Mouse (Mus musculus): ENCODE measurements around the gene Kcnab2. TPM values are rescaled to one million over a fixed set of nuclear protein-coding genes. Genes with fewer than 3 reads are reported as not detected.

Kcnab2 gene
- total and polyA plus RNA-seq, 2 experiments from 2014 or later = 1.1 to 1.5 TPM

DNA sequence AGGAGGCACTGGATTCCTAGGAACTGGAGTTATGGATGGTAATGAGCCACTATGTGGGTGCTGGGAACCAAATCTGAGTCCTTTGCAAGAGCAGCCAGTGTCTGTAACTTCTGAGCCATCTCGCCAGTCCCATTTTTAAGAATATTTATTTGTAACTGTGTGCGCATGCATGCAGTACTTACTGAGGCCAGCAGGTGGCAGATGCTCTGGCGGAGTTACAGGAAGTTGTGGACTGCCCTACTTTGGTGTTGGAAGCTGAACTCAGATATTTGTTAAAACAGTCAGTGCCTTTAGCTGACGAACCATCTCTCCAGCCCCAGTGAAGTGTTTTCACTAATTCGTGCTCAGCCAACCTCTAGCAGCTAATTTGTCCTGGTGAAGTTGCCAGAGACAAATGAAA is 52.7 kb downstream of the Kcnab2 start:
- Histone ChIP-seq H3K4me1 (ENCODE audit: control insufficient read depth, insufficient read depth) (no peaks in the 10 kb centered on the region), H3K9me3 (replicated peaks; ENCODE audit: control insufficient read depth, low read length) (no peaks in the 10 kb centered on the region), H3K27me3 (ENCODE audit: control insufficient read depth, insufficient read depth, low read length) (no peaks in the 10 kb centered on the region), H3K27ac (ENCODE audit: low read depth) (no peak overlapping the region), H3K4me3 (ENCODE audit: low read depth, low read length) (no peak overlapping the region), H3K4me2 (ENCODE audit: low read depth, low read length) (no peak overlapping the region), H3K9ac (replicated peaks; ENCODE audit: low read depth, low read length) (no peak overlapping the region), H3K36me3 (replicated peaks; ENCODE audit: control insufficient read depth, insufficient read depth, low read length) (no peaks in the 10 kb centered on the region)
- 65% methylated on average over 5 of the region's 5 CpGs for WGBS
- TF ChIP-seq EP300 (IDR thresholded peaks at IDR 0.05; ENCODE audit: low read depth) (no peak), CTCF (IDR thresholded peaks at IDR 0.05; ENCODE audit: low read depth) (peak; percentile 41)
- ATAC-seq (ENCODE audit: insufficient read depth, low read depth) (no peak), DNase-seq (ENCODE audit: low spot score) (no peak)

DNA sequence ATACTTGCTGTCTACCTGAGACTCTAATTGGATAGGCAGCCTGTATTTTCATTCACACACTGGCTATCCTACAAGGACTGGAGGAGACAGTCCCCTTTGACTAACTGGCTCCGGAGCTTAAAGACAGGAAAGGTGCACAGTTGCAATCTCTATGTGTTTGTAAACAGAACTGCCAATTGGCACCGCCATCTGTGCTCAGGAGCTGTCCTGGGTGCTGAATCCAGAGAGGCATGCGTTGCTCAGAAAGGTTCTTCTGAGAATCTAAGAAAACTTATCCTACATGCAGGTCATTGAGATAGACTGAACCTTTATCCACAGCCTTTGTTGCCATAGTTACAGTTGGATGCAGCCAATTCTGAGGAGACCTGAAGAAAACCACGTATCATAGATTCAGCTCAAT is 53.3 kb downstream of the Kcnab2 start:
- H3K9ac ChIP-seq (replicated peaks; ENCODE audit: low read depth, low read length) = no peak overlapping the region
- H3K4me1 ChIP-seq (ENCODE audit: control insufficient read depth, insufficient read depth) = no peaks in the 10 kb centered on the region
- H3K9me3 ChIP-seq (replicated peaks; ENCODE audit: control insufficient read depth, low read length) = no peaks in the 10 kb centered on the region
- no peaks in the 10 kb centered on the region for H3K27me3 ChIP-seq (ENCODE audit: control insufficient read depth, insufficient read depth, low read length)
- no peak overlapping the region for H3K27ac ChIP-seq (ENCODE audit: low read depth)
- no peak overlapping the region for H3K4me2 ChIP-seq (ENCODE audit: low read depth, low read length)
- TF ChIP-seq EP300 (IDR thresholded peaks at IDR 0.05; ENCODE audit: low read depth) (no peak), CTCF (IDR thresholded peaks at IDR 0.05; ENCODE audit: low read depth) (no peak)
- peak; percentile 59 for DNase-seq (ENCODE audit: low spot score)
- ATAC-seq (ENCODE audit: insufficient read depth, low read depth) = no peak
- no peak overlapping the region for H3K4me3 ChIP-seq (ENCODE audit: low read depth, low read length)
- 32% methylated on average over 4 of the region's 4 CpGs for WGBS
- H3K36me3 ChIP-seq (replicated peaks; ENCODE audit: control insufficient read depth, insufficient read depth, low read length) = no peaks in the 10 kb centered on the region

DNA sequence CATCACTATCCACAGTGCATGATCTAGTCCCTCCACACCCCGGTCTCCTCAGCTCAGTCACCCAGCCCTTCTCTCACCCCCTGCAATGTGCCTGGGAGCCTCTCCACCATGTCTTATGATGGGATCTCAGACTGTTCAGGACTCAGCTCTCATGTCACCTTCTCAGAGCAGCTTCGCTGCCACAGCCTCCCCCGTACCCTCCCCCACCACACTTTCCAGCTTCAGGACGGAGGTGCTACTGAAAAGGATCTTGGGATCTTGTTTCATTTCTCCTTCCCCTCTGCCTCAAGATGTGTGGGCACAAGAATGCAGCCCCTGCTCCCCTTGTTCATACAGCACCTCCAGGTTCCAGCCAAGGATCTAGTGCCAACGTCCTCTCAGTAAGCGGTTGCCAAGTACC is 54.1 kb downstream of the Kcnab2 start:
- no peaks in the 10 kb centered on the region for H3K36me3 ChIP-seq (replicated peaks; ENCODE audit: control insufficient read depth, insufficient read depth, low read length)
- H3K27ac ChIP-seq (ENCODE audit: low read depth) = no peak overlapping the region
- WGBS = 83% methylated on average over 6 of the region's 6 CpGs
- H3K9me3 ChIP-seq (replicated peaks; ENCODE audit: control insufficient read depth, low read length) = no peaks in the 10 kb centered on the region
- H3K4me1 ChIP-seq (ENCODE audit: control insufficient read depth, insufficient read depth) = no peaks in the 10 kb centered on the region
- ATAC-seq (ENCODE audit: insufficient read depth, low read depth) = no peak
- no peak for TF ChIP-seq EP300 (IDR thresholded peaks at IDR 0.05; ENCODE audit: low read depth)
- TF ChIP-seq CTCF (IDR thresholded peaks at IDR 0.05; ENCODE audit: low read depth) = no peak
- H3K4me2 ChIP-seq (ENCODE audit: low read depth, low read length) = no peak overlapping the region
- DNase-seq (ENCODE audit: low spot score) = no peak
- H3K9ac ChIP-seq (replicated peaks; ENCODE audit: low read depth, low read length) = no peak overlapping the region
- H3K4me3 ChIP-seq (ENCODE audit: low read depth, low read length) = no peak overlapping the region
- no peaks in the 10 kb centered on the region for H3K27me3 ChIP-seq (ENCODE audit: control insufficient read depth, insufficient read depth, low read length)

DNA sequence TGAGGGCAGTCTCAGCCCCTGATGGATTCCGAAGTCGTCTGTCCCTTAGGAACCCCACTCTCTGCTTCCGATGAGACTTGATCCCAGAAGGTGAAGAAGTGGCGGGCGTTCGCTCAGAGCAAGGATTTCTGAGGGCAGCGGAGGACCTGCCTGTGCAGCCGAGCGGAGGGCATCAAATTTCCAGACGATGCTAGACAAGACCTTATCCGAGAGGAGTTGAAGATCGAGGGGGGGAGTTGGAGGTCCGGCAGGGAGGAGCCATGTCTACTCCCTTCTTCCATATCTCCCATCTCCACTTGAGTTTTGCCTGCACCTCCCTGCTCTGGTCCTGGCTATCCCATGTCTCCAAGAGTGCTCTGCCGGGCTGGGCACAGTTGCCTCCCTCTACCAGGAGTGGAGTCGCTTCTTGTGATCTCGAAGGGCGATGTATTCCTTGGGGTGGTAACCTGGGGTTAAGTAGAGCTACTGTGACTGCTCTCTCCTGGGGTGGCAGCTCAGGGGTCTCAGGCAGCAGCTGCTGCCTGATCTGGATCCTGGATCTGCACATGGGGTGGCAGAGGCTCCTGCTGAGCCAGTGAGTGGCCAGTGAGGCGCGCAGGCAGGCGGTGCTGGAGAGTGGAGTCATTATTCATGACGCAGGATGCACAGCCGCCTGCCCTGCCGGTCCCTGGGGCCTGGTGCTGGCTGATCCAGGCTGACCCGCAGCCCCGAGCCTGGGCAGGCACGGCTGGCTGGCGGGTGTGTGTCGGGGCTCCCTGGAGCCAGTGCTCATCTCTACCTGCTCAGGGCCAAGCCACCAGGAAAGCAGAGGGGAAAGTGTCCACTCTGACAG is 59.2 kb downstream of the Kcnab2 start:
- ATAC-seq (ENCODE audit: insufficient read depth, low read depth) (no peak), DNase-seq (ENCODE audit: low spot score) (no peak)
- no peak for TF ChIP-seq EP300 (IDR thresholded peaks at IDR 0.05; ENCODE audit: low read depth)
- no peak overlapping the region for H3K4me2 ChIP-seq (ENCODE audit: low read depth, low read length)
- 37% methylated on average over 28 of the region's 28 CpGs for WGBS
- H3K4me3 ChIP-seq (ENCODE audit: low read depth, low read length) = no peak overlapping the region
- H3K9me3 ChIP-seq (replicated peaks; ENCODE audit: control insufficient read depth, low read length) = no peaks in the 10 kb centered on the region
- no peak overlapping the region for H3K27ac ChIP-seq (ENCODE audit: low read depth)
- no peaks in the 10 kb centered on the region for H3K4me1 ChIP-seq (ENCODE audit: control insufficient read depth, insufficient read depth)
- H3K36me3 ChIP-seq (replicated peaks; ENCODE audit: control insufficient read depth, insufficient read depth, low read length) = no peaks in the 10 kb centered on the region
- no peak overlapping the region for H3K9ac ChIP-seq (replicated peaks; ENCODE audit: low read depth, low read length)
- peaks cover 11% of the 10 kb centered on the region; the same call in 1 of the 2 replicates for H3K27me3 ChIP-seq (ENCODE audit: control insufficient read depth, insufficient read depth, low read length)

DNA sequence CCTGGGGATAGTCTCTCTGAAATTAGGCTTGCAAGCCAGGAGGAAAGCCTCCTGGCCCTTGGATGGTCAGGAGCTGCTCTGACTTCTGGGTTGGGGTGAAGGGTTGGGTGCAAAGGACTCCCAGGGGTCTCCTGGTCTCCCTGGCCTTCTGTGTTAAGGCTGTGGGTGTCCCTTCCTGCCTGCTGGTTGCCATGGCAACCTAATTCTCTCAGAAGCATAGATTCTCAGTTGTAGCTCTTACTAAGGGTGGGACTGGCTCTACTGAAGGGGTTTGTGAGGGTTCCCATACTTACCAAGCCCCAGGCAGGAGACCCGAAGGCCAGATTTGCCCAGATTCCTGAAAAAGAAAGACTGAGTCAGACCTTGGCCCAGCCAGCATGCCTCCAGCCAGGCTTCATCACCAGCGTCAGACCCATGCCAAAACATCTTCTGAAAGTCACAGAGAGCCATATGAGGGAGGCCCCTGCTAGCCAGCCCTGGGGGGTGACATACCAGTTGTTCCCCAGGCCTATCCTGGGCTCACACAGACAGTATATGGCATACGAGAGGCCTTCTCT is 65.1 kb downstream of the Kcnab2 start:
- 0 out of 2 replicates have a peak, but pooled peaks have one; percentile 14 for ATAC-seq (ENCODE audit: insufficient read depth, low read depth)
- Histone ChIP-seq H3K4me1 (ENCODE audit: control insufficient read depth, insufficient read depth) (no peaks in the 10 kb centered on the region), H3K4me3 (ENCODE audit: low read depth, low read length) (no peak overlapping the region), H3K9ac (replicated peaks; ENCODE audit: low read depth, low read length) (no peak overlapping the region), H3K27me3 (ENCODE audit: control insufficient read depth, insufficient read depth, low read length) (peaks cover 9% of the 10 kb centered on the region; the same call in 1 of the 2 replicates), H3K27ac (ENCODE audit: low read depth) (no peak overlapping the region), H3K36me3 (replicated peaks; ENCODE audit: control insufficient read depth, insufficient read depth, low read length) (no peaks in the 10 kb centered on the region), H3K9me3 (replicated peaks; ENCODE audit: control insufficient read depth, low read length) (no peaks in the 10 kb centered on the region), H3K4me2 (ENCODE audit: low read depth, low read length) (no peak overlapping the region)
- no peak for DNase-seq (ENCODE audit: low spot score)
- TF ChIP-seq CTCF (IDR thresholded peaks at IDR 0.05; ENCODE audit: low read depth) (no peak), EP300 (IDR thresholded peaks at IDR 0.05; ENCODE audit: low read depth) (no peak)
- WGBS = 63% methylated on average over 3 of the region's 3 CpGs

Data from heart, postnatal 0 days (tissue).